Mouse (Mus musculus): ENCODE measurements around the gene Ptch2.

- no peak for TF ChIP-seq CTCF (conservative IDR thresholded peaks at IDR 0.05; ENCODE audit: insufficient read depth, insufficient read length, low read depth, low read length)
- no peak for TF ChIP-seq POLR2A (IDR thresholded peaks at IDR 0.05; ENCODE audit: low read depth, low read length)
Measured at GRCm38 (mm10) chr4:117145248-117145647, 49.4 kb downstream of the Ptch2 start.

Measured in kidney, adult 2 months (tissue).